Mouse (Mus musculus) left cerebral cortex, adult 18-20 months (tissue): ENCODE measurements at regions not wholly inside any gene's neighbourhood (a gene's known extent, or its start where the extent isn't known, plus 50 kb on each side); places are given as distances from the start of the nearest gene placed in this dataset.
"Not testable (repeated sequence)": the region's sequence is repeated elsewhere in the genome, so short reads cannot be mapped to it uniquely, and the experiment has no call there.

ENCODE experiments used
- DNase-seq, 2 experiments: peaks; one replicate each; pipeline ENCODE4 v3.0.0; 2021 to 2022; ENCODE audit warnings: low spot score in 2 of 2, mixed read lengths in 1 of 2

DNA sequence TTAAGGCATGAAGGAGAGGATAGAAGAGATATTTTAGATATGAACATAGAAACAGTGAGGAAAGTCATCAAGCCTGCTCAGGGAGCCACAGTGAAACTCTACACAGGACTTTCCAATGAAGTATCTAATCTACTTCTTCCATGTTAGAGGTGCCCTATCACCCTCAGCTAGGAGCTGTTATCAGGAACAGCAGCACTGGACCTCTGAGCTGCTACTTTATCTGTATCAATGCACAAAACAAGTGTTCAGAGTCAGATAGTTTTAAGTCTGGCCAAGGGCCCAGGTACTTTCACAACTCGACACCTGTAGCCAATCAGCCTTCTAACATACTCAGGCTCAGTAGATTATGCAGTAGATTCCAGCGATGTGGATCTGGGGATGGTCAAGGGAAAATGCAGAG lies 210.7 kb upstream of the Grid2 start:
- DNase-seq = no peak

DNA sequence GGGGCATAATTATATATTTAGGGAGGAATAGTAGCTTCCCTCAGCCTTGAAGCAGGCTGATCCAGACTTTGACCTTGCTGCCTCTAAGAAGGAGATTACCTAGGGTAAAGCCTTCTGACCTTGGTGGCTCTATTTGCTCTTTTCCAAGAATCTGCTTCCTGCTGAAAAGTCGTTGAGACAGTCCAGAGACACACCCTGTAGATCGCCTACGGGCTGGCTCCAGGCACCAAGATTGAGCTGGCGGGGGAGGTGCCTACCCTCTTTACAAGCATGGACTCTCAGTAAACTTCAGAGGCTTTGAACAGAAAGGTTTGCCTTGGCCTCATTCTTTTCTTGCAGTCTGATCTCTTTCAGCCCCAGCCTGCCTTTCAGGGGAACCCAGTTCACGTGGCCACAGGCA lies 191.1 kb upstream of the Grid2 start:
- not testable (repeated sequence) for DNase-seq

DNA sequence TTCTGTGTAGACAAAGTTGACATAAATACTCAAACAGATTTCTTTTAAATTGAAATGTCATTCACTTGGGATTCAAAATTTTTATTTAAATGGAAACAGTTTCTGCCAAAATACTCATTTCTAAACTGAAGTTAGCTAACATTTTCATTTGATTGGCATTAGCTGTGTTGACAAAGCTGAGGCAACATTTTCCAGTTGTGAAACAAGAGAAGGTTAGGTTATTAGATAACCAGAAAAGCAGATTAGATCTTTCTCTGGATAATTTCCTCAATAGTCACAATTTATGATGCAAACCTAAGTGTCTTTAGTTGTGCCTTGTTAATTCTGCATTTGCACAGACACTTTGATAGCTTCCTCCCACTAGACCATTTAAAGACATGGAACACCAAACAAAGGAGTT lies 167.5 kb upstream of the Grid2 start:
- no peak for DNase-seq

DNA sequence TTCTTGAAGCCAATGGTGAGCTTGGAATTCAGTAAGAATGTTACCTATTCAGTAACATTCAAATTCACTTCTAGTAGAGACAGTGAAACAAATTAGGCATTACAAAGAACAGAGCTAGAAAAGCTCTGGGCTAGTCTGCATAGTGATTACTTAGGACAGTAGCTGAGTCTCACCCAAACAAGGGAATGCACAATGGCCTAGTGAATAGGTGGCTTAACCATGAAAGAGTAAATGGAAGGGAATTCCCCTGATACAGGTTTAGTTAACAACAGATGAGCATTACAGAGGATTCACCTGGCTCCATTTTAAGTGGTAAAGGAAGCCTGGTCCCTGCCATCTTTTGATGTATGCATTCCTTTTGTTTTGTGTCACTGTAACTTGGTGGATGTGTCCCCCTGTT lies 126.8 kb upstream of the Grid2 start:
- DNase-seq = not testable (repeated sequence)

DNA sequence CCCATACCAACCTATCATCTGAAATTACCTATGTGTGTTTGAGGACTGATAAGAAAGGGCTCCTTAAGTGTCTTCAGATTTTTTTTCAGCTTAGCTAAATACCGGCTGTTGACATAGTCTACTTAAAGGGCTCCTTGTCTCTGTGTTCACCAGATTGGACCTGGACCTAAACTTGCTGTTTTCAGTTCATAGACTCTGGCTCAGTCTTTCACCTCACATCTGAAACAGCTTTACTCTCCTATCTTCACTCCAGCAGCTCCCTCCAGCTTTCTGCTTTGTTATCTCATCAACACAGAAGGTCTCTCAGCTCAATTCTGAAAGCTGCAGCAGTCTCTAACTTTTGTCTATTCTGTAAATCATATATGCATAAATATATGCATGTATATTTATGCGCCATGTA lies 106.4 kb upstream of the Grid2 start:
- no peak for DNase-seq

DNA sequence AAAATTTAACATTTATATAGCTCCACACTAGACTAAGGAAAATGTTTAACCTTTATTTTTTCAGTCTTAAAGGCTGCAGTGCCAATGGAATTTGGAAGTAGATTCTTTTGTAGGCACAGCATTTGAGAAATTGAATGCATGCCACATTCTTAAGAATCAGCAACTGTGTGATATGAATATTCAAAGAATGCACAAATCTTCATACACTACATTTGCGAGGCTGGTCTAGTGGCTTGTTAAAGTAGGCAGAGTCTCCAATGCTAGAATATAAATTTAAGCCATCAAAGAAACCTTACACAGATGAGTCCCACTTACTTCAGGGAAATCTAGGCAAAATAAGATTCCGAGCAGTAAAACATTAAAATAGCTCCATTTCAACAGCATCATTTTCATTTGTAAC lies 75.5 kb upstream of the Grid2 start:
- peak in 1 of 2 experiments; percentile 1 for DNase-seq
